Mouse (Mus musculus) cerebellum, adult 2 months (tissue): ENCODE measurements around the gene Gpr65. TPM values are rescaled to one million over a fixed set of nuclear protein-coding genes. Genes with fewer than 3 reads are reported as not detected.

Experiments
- DNase-seq, 2 experiments: peaks; one replicate each; pipeline ENCODE4 v3.0.0; 2021
- H3K27ac ChIP-seq: fragments of 200-500 bp; 2 replicates; pipeline ENCODE4 v1.5.1; 2012; ENCODE audit warnings: low read length, control low read depth, inconsistent platforms; ENCODE audit not compliant: insufficient read depth
- H3K27me3 ChIP-seq: fragments of 200-500 bp; 2 replicates; pipeline ENCODE4 v1.6.1; 2012; ENCODE audit warnings: inconsistent platforms, mild to moderate bottlenecking, low read length, moderate library complexity; ENCODE audit not compliant: control insufficient read depth, insufficient read depth
- H3K4me1 ChIP-seq: fragments of 200-500 bp; 2 replicates; pipeline ENCODE4 v1.6.1; 2011; ENCODE audit warnings: low read length; ENCODE audit not compliant: control insufficient read depth, insufficient read depth
- H3K4me3 ChIP-seq: fragments of 200-500 bp; replicated peaks from 2 replicates; pipeline ENCODE3; 2011; ENCODE audit warnings: mild to moderate bottlenecking, low read depth, low read length, control low read depth; ENCODE audit not compliant: insufficient read depth
- CTCF ChIP-seq: fragments of 200-500 bp; IDR thresholded peaks from 2 replicates; pipeline ENCODE4 v1.5.1; 2011; ENCODE audit warnings: low read depth, mild to moderate bottlenecking, control low read depth, low read length, moderate library complexity, borderline replicate concordance; ENCODE audit not compliant: insufficient read depth
- POLR2A ChIP-seq: fragments of 200-500 bp; IDR thresholded peaks from 2 replicates; pipeline ENCODE4 v1.6.1; 2011; ENCODE audit warnings: low read length, control low read depth, borderline replicate concordance; ENCODE audit not compliant: insufficient read depth
- WGBS: fragments of 180-500 bp; shearing (Covaris S2); methylation state at CpG from one replicate; pipeline ENCODE4 v1.1.7; 2018; 5-methylcytosine and 5-hydroxymethylcytosine counted together
- polyA plus RNA-seq: library from polyadenylated mRNA; depleted of rRNA; stranded (reverse); fragments of >200 nt; gene quantifications from 2 replicates; pipeline ENCODE4 v1.2.3, GENCODE M21; 2012

The Gpr65 gene
- polyA plus RNA-seq, 1 experiment = 0.10 TPM

GRCm38 (mm10) chr12:98269791-98270745, 1.6 kb downstream of the Gpr65 start:
- Histone ChIP-seq H3K27ac (no peak overlapping the region), H3K4me1 (no peaks in the 10 kb centered on the region), H3K4me3 (no peak overlapping the region), H3K27me3 (no peaks in the 10 kb centered on the region)
- DNase-seq = no peak
- no peak for TF ChIP-seq POLR2A
- no peak for TF ChIP-seq CTCF
- 82% methylated on average over 17 of the region's 17 CpGs for WGBS

GRCm38 (mm10) chr12:98270810-98271566, 2.6 kb downstream of the Gpr65 start:
- 74% methylated on average over 12 of the region's 12 CpGs for WGBS
- H3K4me3 ChIP-seq = no peak overlapping the region
- no peak for TF ChIP-seq CTCF
- no peak for TF ChIP-seq POLR2A
- DNase-seq = no peak
- H3K4me1 ChIP-seq = no peaks in the 10 kb centered on the region
- no peaks in the 10 kb centered on the region for H3K27me3 ChIP-seq
- no peak overlapping the region for H3K27ac ChIP-seq

GRCm38 (mm10) chr12:98272433-98272832, 4.0 kb downstream of the Gpr65 start:
- DNase-seq = no peak
- Histone ChIP-seq H3K27ac (no peak overlapping the region), H3K27me3 (no peaks in the 10 kb centered on the region), H3K4me1 (no peaks in the 10 kb centered on the region), H3K4me3 (no peak overlapping the region)
- TF ChIP-seq POLR2A = no peak
- no peak for TF ChIP-seq CTCF
- 65% methylated on average over 7 of the region's 7 CpGs for WGBS

GRCm38 (mm10) chr12:98280530-98280929, 12.1 kb downstream of the Gpr65 start:
- TF ChIP-seq POLR2A = no peak
- TF ChIP-seq CTCF = peak; percentile 86
- no peak overlapping the region for H3K4me3 ChIP-seq
- WGBS = 15% methylated on average over 5 of the region's 5 CpGs
- no peaks in the 10 kb centered on the region; the same call in 1 of the 2 replicates for H3K4me1 ChIP-seq
- DNase-seq = peak; percentile 75 to 79
- H3K27ac ChIP-seq = no peak overlapping the region
- H3K27me3 ChIP-seq = no peaks in the 10 kb centered on the region

- no peak overlapping the region for H3K27ac ChIP-seq
- WGBS = 73% methylated on average over 8 of the region's 8 CpGs
- H3K4me1 ChIP-seq = no peaks in the 10 kb centered on the region; the same call in 1 of the 2 replicates
- H3K27me3 ChIP-seq = no peaks in the 10 kb centered on the region
- DNase-seq = no peak
- no peak for TF ChIP-seq CTCF
- TF ChIP-seq POLR2A = no peak
- H3K4me3 ChIP-seq = no peak overlapping the region
Observed at GRCm38 (mm10) chr12:98280996-98281395, 12.6 kb downstream of the Gpr65 start.

- H3K4me1 ChIP-seq = no peaks in the 10 kb centered on the region; the same call in 1 of the 2 replicates
- no peak overlapping the region for H3K4me3 ChIP-seq
- TF ChIP-seq CTCF (no peak), POLR2A (no peak)
- no peaks in the 10 kb centered on the region for H3K27me3 ChIP-seq
- no peak for DNase-seq
- no peak overlapping the region for H3K27ac ChIP-seq
- 87% methylated on average over 14 of the region's 14 CpGs for WGBS
Observed at GRCm38 (mm10) chr12:98282776-98283486, 14.5 kb downstream of the Gpr65 start.

- H3K27ac ChIP-seq = no peak overlapping the region
- TF ChIP-seq POLR2A (no peak), CTCF (no peak)
- 73% methylated on average over 3 of the region's 3 CpGs for WGBS
- no peak for DNase-seq
- no peaks in the 10 kb centered on the region for H3K27me3 ChIP-seq
- no peaks in the 10 kb centered on the region; the same call in 1 of the 2 replicates for H3K4me1 ChIP-seq
- no peak overlapping the region for H3K4me3 ChIP-seq
Observed at GRCm38 (mm10) chr12:98283487-98283860, 15.0 kb downstream of the Gpr65 start.
